Mouse (Mus musculus) ES-Bruce4 (cell line): ENCODE measurements at regions not wholly inside any gene's neighbourhood (a gene's known extent, or its start where the extent isn't known, plus 50 kb on each side); places are given as distances from the start of the nearest gene placed in this dataset.

Source experiments
- CTCF ChIP-seq: IDR thresholded peaks from one replicate; pipeline ENCODE4 v1.8.1; 2011; ENCODE audit warnings: low read depth, low read length
- POLR2A ChIP-seq: IDR thresholded peaks from one replicate; pipeline ENCODE4 v1.8.1; 2011; ENCODE audit warnings: low read length; ENCODE audit not compliant: insufficient read depth

DNA sequence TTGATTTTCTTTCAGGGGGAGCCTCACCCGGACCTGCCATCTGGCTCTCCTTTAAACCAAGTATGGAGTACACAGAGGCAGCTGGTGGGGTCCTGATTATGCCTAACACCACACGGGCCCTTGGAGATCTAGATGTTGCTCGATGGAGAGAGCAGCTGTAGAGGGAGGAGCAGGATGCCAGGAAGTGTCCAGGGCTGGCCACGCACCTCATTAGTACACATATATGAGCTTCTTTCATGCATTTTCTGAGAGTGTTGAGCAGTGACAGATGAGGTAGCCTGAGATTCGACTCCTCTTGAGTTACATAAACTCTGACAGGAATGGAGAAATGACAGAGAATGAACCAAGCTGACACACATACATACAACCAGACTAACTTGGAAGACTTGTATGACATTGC, 136.1 kb downstream of the Spata18 start:
- TF ChIP-seq CTCF: no peak
- no peak for TF ChIP-seq POLR2A
